Mouse (Mus musculus): Measurements from ENCODE around the gene Lrrc51. TPM values are rescaled to one million over a fixed set of nuclear protein-coding genes. Genes with fewer than 3 reads are reported as not detected.

Lrrc51 gene
- polyA plus RNA-seq, 1 experiment from 2014 or later = 2.1 TPM

- no peak for ATAC-seq (ENCODE audit: low read depth)
- H3K4me1 ChIP-seq (ENCODE audit: control insufficient read depth, low read depth, low read length) = peaks cover 28% of the 10 kb centered on the region
- H3K9ac ChIP-seq (ENCODE audit: low read depth, low read length) = peak within 1 kb of the TSS; percentile 92
- H3K9me3 ChIP-seq (replicated peaks; ENCODE audit: control insufficient read depth, low read length) = no peaks in the 10 kb centered on the region
- H3K4me3 ChIP-seq (ENCODE audit: low read depth, low read length) = peak within 1 kb of the TSS; percentile 92
- peaks cover 8% of the 10 kb centered on the region for H3K36me3 ChIP-seq (ENCODE audit: control insufficient read depth, insufficient read depth)
- H3K27ac ChIP-seq (ENCODE audit: low read length) = peak within 1 kb of the TSS; percentile 97
- H3K4me2 ChIP-seq (ENCODE audit: low read depth, low read length) = peak within 1 kb of the TSS; percentile 83
- no peaks in the 10 kb centered on the region for H3K27me3 ChIP-seq (ENCODE audit: control insufficient read depth, insufficient read depth, low read depth, low read length)
- WGBS (ENCODE audit: insufficient replicate concordance) = 5% methylated on average over 11 of the region's 11 CpGs
These were observed 27.4 kb downstream of the Lrrc51 start, which contains the start of gene Tomt for GRCm38 (mm10) chr7:101906287-101906681. Gene Tomt, minus strand, starts transcription at chr7:101906359.

- H3K4me2 ChIP-seq (ENCODE audit: low read depth, low read length) = peak within 1 kb of the TSS; percentile 83
- WGBS (ENCODE audit: insufficient replicate concordance) = under 1% methylated on average over 61 of the region's 61 CpGs
- peak within 1 kb of the TSS; percentile 97 for H3K27ac ChIP-seq (ENCODE audit: low read length)
- ATAC-seq (ENCODE audit: low read depth) = peak; percentile 97
- no peaks in the 10 kb centered on the region for H3K9me3 ChIP-seq (replicated peaks; ENCODE audit: control insufficient read depth, low read length)
- peaks cover 8% of the 10 kb centered on the region for H3K36me3 ChIP-seq (ENCODE audit: control insufficient read depth, insufficient read depth)
- H3K4me3 ChIP-seq (ENCODE audit: low read depth, low read length) = peak within 1 kb of the TSS; percentile 92
- H3K9ac ChIP-seq (ENCODE audit: low read depth, low read length) = peak within 1 kb of the TSS; percentile 92
- no peaks in the 10 kb centered on the region for H3K27me3 ChIP-seq (ENCODE audit: control insufficient read depth, insufficient read depth, low read depth, low read length)
- H3K4me1 ChIP-seq (ENCODE audit: control insufficient read depth, low read depth, low read length) = peaks cover 28% of the 10 kb centered on the region
These were observed 28.0 kb downstream of the Lrrc51 start, which contains the start of gene Lamtor1 for GRCm38 (mm10) chr7:101905561-101906286. Gene Lamtor1, plus strand, starts transcription at chr7:101905904.

- Histone ChIP-seq H3K9me3 (replicated peaks; ENCODE audit: control insufficient read depth, low read length) (no peaks in the 10 kb centered on the region), H3K36me3 (ENCODE audit: control insufficient read depth, insufficient read depth) (no peaks in the 10 kb centered on the region), H3K27me3 (ENCODE audit: control insufficient read depth, insufficient read depth, low read depth, low read length) (no peaks in the 10 kb centered on the region), H3K4me1 (ENCODE audit: control insufficient read depth, low read depth, low read length) (peaks cover 17% of the 10 kb centered on the region), H3K27ac (ENCODE audit: low read length) (no peak overlapping the region), H3K9ac (ENCODE audit: low read depth, low read length) (no peak overlapping the region), H3K4me2 (ENCODE audit: low read depth, low read length) (no peak overlapping the region), H3K4me3 (ENCODE audit: low read depth, low read length) (no peak overlapping the region)
- no peak for ATAC-seq (ENCODE audit: low read depth)
These were observed 30.8 kb downstream of the Lrrc51 start for GRCm38 (mm10) chr7:101902846-101903245.

GRCm38 (mm10) chr7:101901969-101902368, 31.7 kb downstream of the Lrrc51 start:
- H3K27ac ChIP-seq (ENCODE audit: low read length) = no peak overlapping the region
- H3K9ac ChIP-seq (ENCODE audit: low read depth, low read length) = no peak overlapping the region
- WGBS (ENCODE audit: insufficient replicate concordance) = 81% methylated on average over 10 of the region's 10 CpGs
- no peaks in the 10 kb centered on the region for H3K27me3 ChIP-seq (ENCODE audit: control insufficient read depth, insufficient read depth, low read depth, low read length)
- no peak overlapping the region for H3K4me2 ChIP-seq (ENCODE audit: low read depth, low read length)
- H3K4me1 ChIP-seq (ENCODE audit: control insufficient read depth, low read depth, low read length) = peaks cover 15% of the 10 kb centered on the region
- H3K9me3 ChIP-seq (replicated peaks; ENCODE audit: control insufficient read depth, low read length) = no peaks in the 10 kb centered on the region
- H3K36me3 ChIP-seq (ENCODE audit: control insufficient read depth, insufficient read depth) = no peaks in the 10 kb centered on the region
- ATAC-seq (ENCODE audit: low read depth) = no peak
- no peak overlapping the region for H3K4me3 ChIP-seq (ENCODE audit: low read depth, low read length)

GRCm38 (mm10) chr7:101900331-101901097, 33.2 kb downstream of the Lrrc51 start:
- H3K9me3 ChIP-seq (replicated peaks; ENCODE audit: control insufficient read depth, low read length) = no peaks in the 10 kb centered on the region
- no peak overlapping the region for H3K27ac ChIP-seq (ENCODE audit: low read length)
- H3K36me3 ChIP-seq (ENCODE audit: control insufficient read depth, insufficient read depth) = no peaks in the 10 kb centered on the region
- no peak overlapping the region for H3K4me2 ChIP-seq (ENCODE audit: low read depth, low read length)
- H3K9ac ChIP-seq (ENCODE audit: low read depth, low read length) = no peak overlapping the region
- H3K4me3 ChIP-seq (ENCODE audit: low read depth, low read length) = no peak overlapping the region
- WGBS (ENCODE audit: insufficient replicate concordance) = 78% methylated on average over 16 of the region's 16 CpGs
- no peak for ATAC-seq (ENCODE audit: low read depth)
- peaks cover 12% of the 10 kb centered on the region for H3K4me1 ChIP-seq (ENCODE audit: control insufficient read depth, low read depth, low read length)
- H3K27me3 ChIP-seq (ENCODE audit: control insufficient read depth, insufficient read depth, low read depth, low read length) = no peaks in the 10 kb centered on the region

- peak overlapping the region; percentile 71 for H3K4me2 ChIP-seq (ENCODE audit: low read depth, low read length)
- H3K9ac ChIP-seq (ENCODE audit: low read depth, low read length) = peak overlapping the region; percentile 66
- peak overlapping the region; percentile 85 for H3K27ac ChIP-seq (ENCODE audit: low read length)
- under 1% methylated on average over 57 of the region's 57 CpGs for WGBS (ENCODE audit: insufficient replicate concordance)
- no peaks in the 10 kb centered on the region for H3K9me3 ChIP-seq (replicated peaks; ENCODE audit: control insufficient read depth, low read length)
- ATAC-seq (ENCODE audit: low read depth) = peak; percentile 95
- peak overlapping the region; percentile 72 for H3K4me3 ChIP-seq (ENCODE audit: low read depth, low read length)
- H3K4me1 ChIP-seq (ENCODE audit: control insufficient read depth, low read depth, low read length) = peaks cover 9% of the 10 kb centered on the region
- no peaks in the 10 kb centered on the region for H3K27me3 ChIP-seq (ENCODE audit: control insufficient read depth, insufficient read depth, low read depth, low read length)
- H3K36me3 ChIP-seq (ENCODE audit: control insufficient read depth, insufficient read depth) = no peaks in the 10 kb centered on the region
These were observed 37.3 kb downstream of the Lrrc51 start for GRCm38 (mm10) chr7:101896104-101897066.

GRCm38 (mm10) chr7:101895695-101896094, 38.0 kb downstream of the Lrrc51 start:
- no peaks in the 10 kb centered on the region for H3K36me3 ChIP-seq (ENCODE audit: control insufficient read depth, insufficient read depth)
- no peaks in the 10 kb centered on the region for H3K9me3 ChIP-seq (replicated peaks; ENCODE audit: control insufficient read depth, low read length)
- H3K27ac ChIP-seq (ENCODE audit: low read length) = peak overlapping the region; percentile 55
- no peaks in the 10 kb centered on the region for H3K27me3 ChIP-seq (ENCODE audit: control insufficient read depth, insufficient read depth, low read depth, low read length)
- peaks cover 9% of the 10 kb centered on the region for H3K4me1 ChIP-seq (ENCODE audit: control insufficient read depth, low read depth, low read length)
- peak overlapping the region; percentile 71 for H3K4me2 ChIP-seq (ENCODE audit: low read depth, low read length)
- no peak for ATAC-seq (ENCODE audit: low read depth)
- peak overlapping the region; percentile 47 for H3K9ac ChIP-seq (ENCODE audit: low read depth, low read length)
- H3K4me3 ChIP-seq (ENCODE audit: low read depth, low read length) = peak overlapping the region; percentile 72
- 26% methylated on average over 9 of the region's 9 CpGs for WGBS (ENCODE audit: insufficient replicate concordance)

- H3K9ac ChIP-seq (ENCODE audit: low read depth, low read length) = no peak overlapping the region
- 68% methylated on average over 4 of the region's 4 CpGs for WGBS (ENCODE audit: insufficient replicate concordance)
- no peak for ATAC-seq (ENCODE audit: low read depth)
- H3K9me3 ChIP-seq (replicated peaks; ENCODE audit: control insufficient read depth, low read length) = no peaks in the 10 kb centered on the region
- no peaks in the 10 kb centered on the region for H3K27me3 ChIP-seq (ENCODE audit: control insufficient read depth, insufficient read depth, low read depth, low read length)
- H3K4me3 ChIP-seq (ENCODE audit: low read depth, low read length) = no peak overlapping the region
- H3K4me2 ChIP-seq (ENCODE audit: low read depth, low read length) = no peak overlapping the region
- H3K36me3 ChIP-seq (ENCODE audit: control insufficient read depth, insufficient read depth) = no peaks in the 10 kb centered on the region
- H3K27ac ChIP-seq (ENCODE audit: low read length) = no peak overlapping the region
- H3K4me1 ChIP-seq (ENCODE audit: control insufficient read depth, low read depth, low read length) = no peaks in the 10 kb centered on the region
These were observed 45.2 kb downstream of the Lrrc51 start for GRCm38 (mm10) chr7:101888460-101888859.
